Mouse (Mus musculus) left cerebral cortex, postnatal 36 days (tissue): ENCODE results near the gene Slirp. TPM values are rescaled to one million over a fixed set of nuclear protein-coding genes. Genes with fewer than 3 reads are reported as not detected.
A peak's percentile ranks its signal among the peaks of the same experiment; 100 is the strongest.

ENCODE experiments used
- DNase-seq, 2 experiments: peaks; one replicate each; pipeline ENCODE4 v3.0.0; 2021 to 2022; ENCODE audit warnings: low spot score in 2 of 2, mixed read lengths in 1 of 2
- intact Hi-C: fragments of 180-260 bp; cut with DNase I; formaldehyde crosslinking; loops from one replicate; pipeline ENCODE4 v1.15.1; 2025
- total RNA-seq, 2 experiments: library from RNA; stranded (reverse); gene quantifications; 2 replicates each; pipeline ENCODE4 v1.2.3; 2021

The Slirp gene
- total RNA-seq: 10 to 100 TPM; 92.2 to 97.3 TPM

DNA sequence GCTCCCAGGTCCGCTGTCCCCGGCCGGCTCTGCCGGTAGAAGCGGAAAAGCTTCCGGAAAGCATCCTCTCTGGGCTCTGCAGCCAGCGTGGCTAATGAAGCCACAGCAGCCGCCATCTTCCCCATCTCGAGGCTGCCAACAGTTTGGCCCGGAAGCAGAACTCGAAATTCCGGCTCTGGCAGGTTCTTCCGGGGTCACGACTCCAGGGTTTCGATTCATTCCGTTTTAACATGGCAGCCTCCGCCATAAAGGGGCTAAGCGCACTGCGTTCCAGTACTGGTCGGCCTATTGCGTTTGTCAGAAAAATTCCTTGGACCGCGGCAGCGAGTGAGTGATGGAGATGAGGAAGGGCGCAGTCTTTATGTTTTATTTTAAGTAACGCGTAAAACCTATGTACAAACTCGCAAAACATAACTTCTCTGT lies at the start of gene Slirp, which contains the start of gene Alkbh1:
Gene Slirp (plus strand): TSS at position 197 of the 423 bp plus-strand sequence.
Gene Alkbh1 (minus strand): TSS at position 318 of the 423 bp plus-strand sequence.
- peak; percentile 93 to 94 for DNase-seq
- intact Hi-C loops: loop anchor here (2.0 kb wide), 1 partner anchor 27 kb away; no protein-coding TSS in a partner anchor

- intact Hi-C loops: no loop called here
- DNase-seq: no peak
These were observed 49.4 kb upstream of the Slirp start for GRCm38 (mm10) chr12:87394316-87394715.

- no peak for DNase-seq
- intact Hi-C loops: no loop called here
These were observed 46.6 kb upstream of the Slirp start for GRCm38 (mm10) chr12:87397126-87397525.

DNA sequence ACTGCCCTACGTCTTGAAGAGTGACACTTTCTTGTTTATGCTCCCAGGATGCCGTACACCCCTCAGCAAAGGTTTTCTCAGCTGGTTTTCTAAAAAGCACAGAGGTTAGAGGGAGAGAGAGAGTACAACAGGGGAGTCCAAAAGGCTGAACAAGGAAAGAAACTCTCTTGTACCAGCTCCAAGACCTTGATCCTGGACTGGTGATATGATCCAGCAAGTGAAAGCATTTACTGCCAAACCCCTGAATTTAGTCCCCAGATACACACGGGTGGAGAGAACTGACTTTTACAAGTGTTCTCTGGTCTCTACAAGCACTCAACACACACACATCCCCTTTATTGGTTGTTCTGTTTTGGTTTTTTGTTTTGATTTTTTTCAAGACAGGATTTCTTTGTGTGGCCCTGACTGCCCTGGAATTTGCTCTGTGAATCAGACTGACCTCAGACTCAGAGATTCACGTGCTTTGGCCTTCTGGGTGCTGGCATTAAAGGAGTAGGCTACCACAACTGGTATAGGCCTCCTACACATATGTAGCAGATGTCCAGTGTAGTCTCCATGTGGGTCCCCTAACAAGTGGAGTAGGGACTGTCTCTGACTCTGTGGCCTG lies 45.8 kb upstream of the Slirp start:
- DNase-seq: no peak
- intact Hi-C loops: no loop called here

DNA sequence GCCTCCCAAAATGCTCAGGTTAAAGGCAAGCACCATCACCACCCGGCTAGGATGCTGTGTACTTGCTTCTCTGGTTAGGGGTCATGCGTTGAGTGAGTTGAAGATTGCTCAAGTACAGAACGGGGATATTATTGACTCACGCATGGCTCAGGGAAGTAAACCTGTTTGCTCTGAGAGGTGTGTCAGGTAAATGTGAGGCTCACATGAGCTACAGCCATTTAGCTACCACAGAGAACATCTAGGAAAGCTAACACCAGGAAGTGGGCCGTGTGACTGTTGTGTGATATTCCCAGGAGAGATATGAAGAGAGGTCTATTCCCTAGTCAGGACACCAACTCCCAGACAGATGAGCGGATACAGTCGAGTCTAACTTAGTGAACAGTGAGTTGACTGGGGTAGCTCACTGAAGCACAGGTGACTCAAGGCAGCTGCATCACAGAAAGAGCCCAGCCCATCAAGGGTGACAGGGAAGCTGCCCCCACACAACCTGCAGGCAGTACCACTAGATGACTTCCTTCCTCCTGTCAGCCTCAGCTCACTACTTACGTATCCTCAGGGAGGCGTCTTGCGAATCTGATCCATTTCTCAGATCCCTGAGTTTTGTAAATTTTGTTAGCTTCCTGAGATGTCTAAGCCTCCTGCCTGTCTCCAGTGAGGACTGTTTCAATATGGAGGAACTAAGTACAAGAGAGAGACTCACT lies 44.4 kb upstream of the Slirp start:
- no peak for DNase-seq
- intact Hi-C loops: no loop called here

- DNase-seq: no peak
- intact Hi-C loops: no loop called here
These were observed 41.8 kb upstream of the Slirp start for GRCm38 (mm10) chr12:87401883-87402282.

DNA sequence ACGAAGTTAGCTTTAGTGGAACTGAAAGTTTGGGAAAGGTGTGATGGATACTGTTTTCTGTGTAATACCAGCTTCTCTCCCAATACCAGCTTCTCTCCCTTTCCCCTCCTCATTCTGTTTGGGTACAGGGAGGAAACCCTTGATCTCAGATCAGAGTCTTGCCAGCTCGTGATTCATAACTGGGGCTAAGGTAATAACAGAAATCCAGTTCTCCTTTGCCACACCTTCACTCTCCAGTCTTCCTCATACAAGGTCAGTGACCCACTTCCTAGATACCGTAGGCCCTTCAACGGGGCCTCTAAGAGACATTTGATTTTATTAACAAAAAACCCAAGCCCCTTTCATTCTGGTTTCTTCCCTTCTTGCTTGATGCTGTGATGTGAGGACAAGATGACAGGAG lies 38.5 kb upstream of the Slirp start:
- DNase-seq: no peak
- intact Hi-C loops: no loop called here

GRCm38 (mm10) chr12:87405721-87406120 lies 38.0 kb upstream of the Slirp start:
- intact Hi-C loops: no loop called here
- DNase-seq: no peak

- intact Hi-C loops: no loop called here
- no peak for DNase-seq
These were observed 35.7 kb upstream of the Slirp start for GRCm38 (mm10) chr12:87407869-87408605.

GRCm38 (mm10) chr12:87409123-87409522 lies 34.6 kb upstream of the Slirp start:
- intact Hi-C loops: no loop called here
- DNase-seq: no peak

GRCm38 (mm10) chr12:87410999-87411398 lies 32.7 kb upstream of the Slirp start:
- intact Hi-C loops: no loop called here
- no peak for DNase-seq

GRCm38 (mm10) chr12:87413179-87413790 lies 30.4 kb upstream of the Slirp start:
- peak; percentile 56 to 71 for DNase-seq
- intact Hi-C loops: no loop called here

DNA sequence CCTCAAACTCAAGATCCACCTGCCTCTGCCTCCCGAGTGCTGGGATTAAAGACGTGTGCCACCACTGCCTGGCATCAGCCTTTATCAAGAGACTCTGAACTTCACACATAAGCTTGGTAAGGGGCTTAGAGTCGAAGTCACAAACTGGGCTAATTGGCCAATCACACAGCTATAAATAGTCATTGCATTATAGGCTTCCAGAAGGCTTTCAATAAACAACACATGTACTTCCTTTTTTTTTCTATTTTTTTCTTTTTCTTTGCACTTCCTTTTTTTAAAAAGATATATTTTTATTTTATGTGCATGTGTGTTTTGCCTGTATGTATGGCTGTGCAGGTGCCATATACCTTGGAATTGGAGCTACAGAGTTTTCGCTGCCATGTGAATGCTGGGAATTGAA lies 28.3 kb upstream of the Slirp start:
- no peak for DNase-seq
- intact Hi-C loops: no loop called here

DNA sequence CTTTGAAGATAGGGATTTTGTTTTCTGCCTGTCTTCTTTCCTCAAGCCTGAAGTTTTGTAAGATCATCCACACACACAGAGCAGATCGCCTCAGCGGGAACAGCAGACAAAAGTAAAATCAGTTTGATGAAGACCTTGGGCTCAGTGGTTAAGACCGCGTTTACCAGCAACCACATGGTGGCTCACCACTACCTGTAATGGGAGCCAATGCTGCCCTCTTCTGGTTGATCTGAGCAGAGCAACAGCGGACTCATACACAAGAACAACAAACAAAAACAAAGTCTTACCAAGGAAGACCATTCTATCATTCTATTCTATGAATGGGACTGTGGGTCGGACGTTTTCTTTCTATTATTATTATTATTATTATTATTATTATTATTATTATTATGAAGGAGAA lies 27.0 kb upstream of the Slirp start:
- DNase-seq: peak in 1 of 2 experiments; percentile 13
- intact Hi-C loops: no loop called here

DNA sequence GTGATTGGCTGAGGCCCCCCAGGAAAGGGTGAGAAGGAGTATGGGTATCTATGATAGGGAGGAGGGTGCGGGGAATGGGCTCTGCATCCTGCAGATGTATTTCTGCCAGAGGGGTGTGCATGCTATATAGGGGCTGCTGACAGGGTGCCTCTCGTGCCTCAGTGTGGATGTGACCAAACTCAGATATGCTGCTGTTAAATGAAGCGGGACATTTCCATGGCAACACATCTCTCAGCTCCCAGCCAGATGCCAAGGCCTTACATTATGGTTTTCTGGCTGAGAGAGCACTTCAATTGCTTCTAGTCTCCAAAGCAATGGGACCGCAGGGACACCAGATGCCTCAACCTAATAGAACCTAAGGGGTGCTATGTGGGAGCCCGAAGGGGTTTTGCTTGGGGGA lies 24.8 kb upstream of the Slirp start:
- no peak for DNase-seq
- intact Hi-C loops: no loop called here

DNA sequence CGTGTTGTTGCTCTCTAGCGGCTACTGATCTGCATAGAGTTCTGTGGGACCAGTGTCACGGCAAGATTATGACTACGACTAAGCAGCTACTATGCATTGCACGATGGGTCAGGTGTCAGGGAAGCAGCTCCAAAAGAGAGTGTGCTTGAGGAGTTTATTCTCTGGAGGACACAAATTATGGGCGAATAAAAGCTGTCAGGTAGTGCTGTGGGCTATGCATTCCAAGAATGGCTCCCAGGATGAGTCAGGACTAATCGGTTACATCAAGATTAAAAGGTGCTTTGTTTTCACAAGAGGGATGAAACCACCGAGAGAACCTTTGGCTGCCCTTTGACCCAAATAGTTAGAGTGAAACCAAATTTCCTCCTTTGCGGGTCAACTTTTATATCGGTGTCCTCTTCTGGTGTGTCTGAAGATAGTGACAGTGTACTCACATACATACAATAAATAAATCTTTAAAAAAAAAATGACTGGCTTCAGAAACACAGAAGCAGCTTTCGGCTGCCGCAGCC lies 23.7 kb upstream of the Slirp start:
- intact Hi-C loops: no loop called here
- no peak for DNase-seq

GRCm38 (mm10) chr12:87421708-87422507 lies 21.8 kb upstream of the Slirp start:
- intact Hi-C loops: no loop called here
- DNase-seq: no peak

DNA sequence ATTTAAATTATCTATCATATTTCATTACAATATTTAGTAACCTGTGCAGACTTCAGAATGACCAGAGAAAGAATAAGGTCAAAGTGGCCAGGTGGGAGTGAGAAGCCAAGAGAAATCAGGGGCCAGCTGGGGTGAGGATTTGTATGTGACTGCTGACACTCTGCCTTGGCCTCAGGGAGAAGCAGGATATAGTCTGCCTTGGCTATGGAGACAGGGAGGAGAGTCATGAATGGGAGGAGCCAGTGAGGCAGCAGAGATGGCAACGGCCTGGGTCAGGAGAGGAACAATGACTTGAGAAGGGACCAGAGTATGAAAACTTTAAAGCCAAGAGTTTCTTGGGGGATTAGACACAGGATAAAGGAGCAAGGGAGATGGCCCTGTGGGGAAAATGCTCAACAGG lies 20.0 kb upstream of the Slirp start:
- intact Hi-C loops: no loop called here
- no peak for DNase-seq

DNA sequence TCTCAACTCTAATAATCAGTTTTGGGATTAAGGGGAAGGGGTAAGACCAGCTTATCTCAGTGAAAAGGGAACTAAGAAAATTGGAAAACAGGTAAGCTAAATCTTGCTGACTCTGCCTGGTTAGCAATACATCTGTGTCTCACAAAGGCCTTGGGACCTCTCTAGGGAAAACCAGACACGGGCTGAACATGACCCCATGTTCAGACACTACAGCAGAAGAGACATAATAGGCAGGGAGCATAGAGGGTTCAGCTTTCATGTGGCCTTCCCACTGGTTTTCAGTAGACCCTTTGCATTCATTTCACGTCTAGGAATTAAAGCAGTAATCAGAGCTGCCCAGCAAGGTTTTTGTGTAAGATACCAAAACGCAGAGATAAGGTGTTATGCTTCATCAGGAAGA lies 19.2 kb upstream of the Slirp start:
- intact Hi-C loops: no loop called here
- DNase-seq: no peak
